Mouse (Mus musculus): Measurements from ENCODE around the gene Itpr1. TPM values are rescaled to one million over a fixed set of nuclear protein-coding genes. Genes with fewer than 3 reads are reported as not detected.

The Itpr1 gene
- polyA plus RNA-seq, 1 experiment from 2014 or later: 6.5 TPM

GRCm38 (mm10) chr6:108216832-108217231 is 3.9 kb downstream of the Itpr1 start:
- Histone ChIP-seq H3K4me1 (ENCODE audit: control insufficient read depth, insufficient read depth, low read length) (no peaks in the 10 kb centered on the region), H3K27ac (replicated peaks; ENCODE audit: low read depth, low read length) (no peak overlapping the region), H3K36me3 (replicated peaks; ENCODE audit: control insufficient read depth, insufficient read depth, low read depth, low read length) (no peaks in the 10 kb centered on the region), H3K9ac (replicated peaks; ENCODE audit: low read length) (no peak overlapping the region), H3K27me3 (ENCODE audit: control insufficient read depth, insufficient read depth, low read length) (no peaks in the 10 kb centered on the region), H3K9me3 (replicated peaks; ENCODE audit: control insufficient read depth, low read length) (no peaks in the 10 kb centered on the region), H3K4me3 (ENCODE audit: low read depth, low read length) (no peak overlapping the region), H3K4me2 (ENCODE audit: low read depth, low read length) (no peak overlapping the region)
- 89% methylated on average over 8 of the region's 8 CpGs for WGBS
- ATAC-seq (replicated peaks; ENCODE audit: insufficient number of reproducible peaks, low FRiP score, low TSS enrichment, low read depth) (no peak), DNase-seq (ENCODE audit: low spot score) (no peak)

- Histone ChIP-seq H3K4me3 (ENCODE audit: low read depth, low read length) (no peak overlapping the region), H3K9ac (replicated peaks; ENCODE audit: low read length) (no peak overlapping the region), H3K9me3 (replicated peaks; ENCODE audit: control insufficient read depth, low read length) (no peaks in the 10 kb centered on the region), H3K27ac (replicated peaks; ENCODE audit: low read depth, low read length) (no peak overlapping the region), H3K4me2 (ENCODE audit: low read depth, low read length) (no peak overlapping the region), H3K36me3 (replicated peaks; ENCODE audit: control insufficient read depth, insufficient read depth, low read depth, low read length) (no peaks in the 10 kb centered on the region), H3K4me1 (ENCODE audit: control insufficient read depth, insufficient read depth, low read length) (no peaks in the 10 kb centered on the region), H3K27me3 (ENCODE audit: control insufficient read depth, insufficient read depth, low read length) (no peaks in the 10 kb centered on the region)
- ATAC-seq (replicated peaks; ENCODE audit: insufficient number of reproducible peaks, low FRiP score, low TSS enrichment, low read depth): no peak
- DNase-seq (ENCODE audit: low spot score): no peak
- 81% methylated on average over 3 of the region's 3 CpGs for WGBS
These were observed 5.1 kb downstream of the Itpr1 start for GRCm38 (mm10) chr6:108217987-108218386.

DNA sequence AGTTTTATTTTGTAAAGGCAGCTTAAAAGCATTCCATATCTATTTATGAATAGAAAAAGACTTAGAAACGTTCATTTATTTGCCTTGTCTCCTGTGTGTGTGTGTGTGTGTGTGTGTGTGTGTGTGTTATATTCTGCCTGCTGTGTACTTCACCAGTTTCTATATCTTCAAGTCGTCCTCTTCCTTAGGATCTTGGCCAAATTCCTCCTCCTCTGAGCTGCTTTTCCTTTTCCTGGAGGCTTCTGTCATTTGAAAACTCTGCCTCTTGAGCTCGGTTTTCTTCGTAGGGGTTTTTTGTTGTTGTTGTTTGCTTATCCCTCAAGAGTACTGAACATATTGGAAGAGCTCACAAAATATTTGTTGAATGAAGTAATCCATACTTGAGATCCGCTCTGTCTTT is 9.5 kb downstream of the Itpr1 start:
- DNase-seq (ENCODE audit: low spot score): no peak
- 72% methylated on average over 5 of the region's 5 CpGs for WGBS

DNA sequence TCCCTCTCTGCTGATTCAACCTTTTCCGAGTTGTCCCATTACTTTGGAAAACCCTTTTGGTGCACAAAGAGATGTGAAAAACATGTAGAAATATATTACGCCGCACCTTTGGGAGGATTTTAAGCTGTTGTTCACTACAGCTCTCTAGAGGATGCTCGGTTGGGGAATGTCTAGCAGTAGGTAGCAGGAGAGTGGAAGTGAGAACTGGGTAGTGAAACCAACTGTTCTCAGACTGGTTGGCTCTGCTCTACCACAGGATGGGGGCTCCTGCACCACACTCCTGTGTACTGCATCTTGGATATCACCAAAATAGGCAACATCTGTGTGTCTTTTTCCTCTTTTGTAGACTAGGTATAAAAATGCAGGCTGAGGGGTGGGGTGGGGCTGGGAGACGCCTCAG is 10.0 kb downstream of the Itpr1 start:
- Histone ChIP-seq H3K4me2 (ENCODE audit: low read depth, low read length) (no peak overlapping the region), H3K9ac (replicated peaks; ENCODE audit: low read length) (no peak overlapping the region), H3K36me3 (replicated peaks; ENCODE audit: control insufficient read depth, insufficient read depth, low read depth, low read length) (no peaks in the 10 kb centered on the region), H3K27me3 (ENCODE audit: control insufficient read depth, insufficient read depth, low read length) (no peaks in the 10 kb centered on the region), H3K9me3 (replicated peaks; ENCODE audit: control insufficient read depth, low read length) (no peaks in the 10 kb centered on the region), H3K27ac (replicated peaks; ENCODE audit: low read depth, low read length) (no peak overlapping the region), H3K4me3 (ENCODE audit: low read depth, low read length) (no peak overlapping the region), H3K4me1 (ENCODE audit: control insufficient read depth, insufficient read depth, low read length) (no peaks in the 10 kb centered on the region)
- DNase-seq (ENCODE audit: low spot score) (no peak), ATAC-seq (replicated peaks; ENCODE audit: insufficient number of reproducible peaks, low FRiP score, low TSS enrichment, low read depth) (no peak)
- 90% methylated on average over 5 of the region's 5 CpGs for WGBS

More for the DNA sequence above, 9.5 kb downstream of the Itpr1 start:
- Histone ChIP-seq H3K4me3 (ENCODE audit: low read depth, low read length) (no peak overlapping the region), H3K27ac (replicated peaks; ENCODE audit: low read depth, low read length) (no peak overlapping the region), H3K36me3 (replicated peaks; ENCODE audit: control insufficient read depth, insufficient read depth, low read depth, low read length) (no peaks in the 10 kb centered on the region), H3K4me1 (ENCODE audit: control insufficient read depth, insufficient read depth, low read length) (no peaks in the 10 kb centered on the region), H3K4me2 (ENCODE audit: low read depth, low read length) (no peak overlapping the region), H3K9ac (replicated peaks; ENCODE audit: low read length) (no peak overlapping the region), H3K9me3 (replicated peaks; ENCODE audit: control insufficient read depth, low read length) (no peaks in the 10 kb centered on the region), H3K27me3 (ENCODE audit: control insufficient read depth, insufficient read depth, low read length) (no peaks in the 10 kb centered on the region)
- ATAC-seq (replicated peaks; ENCODE audit: insufficient number of reproducible peaks, low FRiP score, low TSS enrichment, low read depth): no peak

GRCm38 (mm10) chr6:108224361-108224760 is 11.5 kb downstream of the Itpr1 start:
- no peak overlapping the region for H3K4me3 ChIP-seq (ENCODE audit: low read depth, low read length)
- H3K36me3 ChIP-seq (replicated peaks; ENCODE audit: control insufficient read depth, insufficient read depth, low read depth, low read length): no peaks in the 10 kb centered on the region
- H3K9ac ChIP-seq (replicated peaks; ENCODE audit: low read length): no peak overlapping the region
- ATAC-seq (replicated peaks; ENCODE audit: insufficient number of reproducible peaks, low FRiP score, low TSS enrichment, low read depth): no peak
- H3K4me1 ChIP-seq (ENCODE audit: control insufficient read depth, insufficient read depth, low read length): no peaks in the 10 kb centered on the region
- no peaks in the 10 kb centered on the region for H3K9me3 ChIP-seq (replicated peaks; ENCODE audit: control insufficient read depth, low read length)
- no peak overlapping the region for H3K4me2 ChIP-seq (ENCODE audit: low read depth, low read length)
- no peak overlapping the region for H3K27ac ChIP-seq (replicated peaks; ENCODE audit: low read depth, low read length)
- H3K27me3 ChIP-seq (ENCODE audit: control insufficient read depth, insufficient read depth, low read length): no peaks in the 10 kb centered on the region
- no peak for DNase-seq (ENCODE audit: low spot score)
- 91% methylated on average over 4 of the region's 4 CpGs for WGBS

- 85% methylated on average over 2 of the region's 2 CpGs for WGBS
- Histone ChIP-seq H3K9me3 (replicated peaks; ENCODE audit: control insufficient read depth, low read length) (no peaks in the 10 kb centered on the region), H3K4me2 (ENCODE audit: low read depth, low read length) (no peak overlapping the region), H3K9ac (replicated peaks; ENCODE audit: low read length) (no peak overlapping the region), H3K27ac (replicated peaks; ENCODE audit: low read depth, low read length) (no peak overlapping the region), H3K27me3 (ENCODE audit: control insufficient read depth, insufficient read depth, low read length) (no peaks in the 10 kb centered on the region), H3K4me3 (ENCODE audit: low read depth, low read length) (no peak overlapping the region), H3K36me3 (replicated peaks; ENCODE audit: control insufficient read depth, insufficient read depth, low read depth, low read length) (no peaks in the 10 kb centered on the region), H3K4me1 (ENCODE audit: control insufficient read depth, insufficient read depth, low read length) (no peaks in the 10 kb centered on the region)
- no peak for ATAC-seq (replicated peaks; ENCODE audit: insufficient number of reproducible peaks, low FRiP score, low TSS enrichment, low read depth)
- no peak for DNase-seq (ENCODE audit: low spot score)
These were observed 12.1 kb downstream of the Itpr1 start for GRCm38 (mm10) chr6:108225027-108225426.

GRCm38 (mm10) chr6:108226230-108226629 is 13.3 kb downstream of the Itpr1 start:
- 32% methylated on average over 7 of the region's 7 CpGs for WGBS
- DNase-seq (ENCODE audit: low spot score) (peak; percentile 36), ATAC-seq (replicated peaks; ENCODE audit: insufficient number of reproducible peaks, low FRiP score, low TSS enrichment, low read depth) (no peak)
- H3K4me3 ChIP-seq (ENCODE audit: low read depth, low read length): no peak overlapping the region
- H3K36me3 ChIP-seq (replicated peaks; ENCODE audit: control insufficient read depth, insufficient read depth, low read depth, low read length): no peaks in the 10 kb centered on the region
- no peaks in the 10 kb centered on the region for H3K4me1 ChIP-seq (ENCODE audit: control insufficient read depth, insufficient read depth, low read length)
- no peak overlapping the region for H3K9ac ChIP-seq (replicated peaks; ENCODE audit: low read length)
- H3K9me3 ChIP-seq (replicated peaks; ENCODE audit: control insufficient read depth, low read length): no peaks in the 10 kb centered on the region
- no peak overlapping the region for H3K27ac ChIP-seq (replicated peaks; ENCODE audit: low read depth, low read length)
- H3K4me2 ChIP-seq (ENCODE audit: low read depth, low read length): no peak overlapping the region
- H3K27me3 ChIP-seq (ENCODE audit: control insufficient read depth, insufficient read depth, low read length): no peaks in the 10 kb centered on the region

DNA sequence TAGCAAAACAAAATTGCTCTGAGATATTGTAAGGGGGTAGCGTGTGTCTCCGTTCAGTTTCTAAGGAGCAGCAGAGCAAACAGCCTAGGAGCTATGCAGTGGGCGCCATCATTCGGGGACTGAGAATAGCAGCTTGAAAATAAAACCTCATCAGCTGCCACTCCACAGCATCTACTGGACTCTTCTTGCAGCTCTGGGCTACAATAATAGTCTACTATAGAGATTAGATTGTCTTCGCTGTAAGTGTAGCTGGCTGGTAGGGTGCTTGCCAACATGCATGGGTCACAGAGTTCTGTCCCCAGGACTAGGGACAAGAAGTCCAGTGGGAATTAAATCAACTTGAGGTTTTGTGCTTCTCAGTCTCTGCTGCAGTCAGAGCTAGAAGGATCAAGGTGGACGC is 14.6 kb downstream of the Itpr1 start:
- no peak for ATAC-seq (replicated peaks; ENCODE audit: insufficient number of reproducible peaks, low FRiP score, low TSS enrichment, low read depth)
- 0 out of 2 replicates have a peak, but pooled peaks cover 2% of the 10 kb centered on the region for H3K4me1 ChIP-seq (ENCODE audit: control insufficient read depth, insufficient read depth, low read length)
- no peak overlapping the region for H3K4me3 ChIP-seq (ENCODE audit: low read depth, low read length)
- no peaks in the 10 kb centered on the region for H3K27me3 ChIP-seq (ENCODE audit: control insufficient read depth, insufficient read depth, low read length)
- no peak for DNase-seq (ENCODE audit: low spot score)
- no peaks in the 10 kb centered on the region for H3K9me3 ChIP-seq (replicated peaks; ENCODE audit: control insufficient read depth, low read length)
- H3K27ac ChIP-seq (replicated peaks; ENCODE audit: low read depth, low read length): no peak overlapping the region
- 96% methylated on average over 6 of the region's 6 CpGs for WGBS
- no peak overlapping the region for H3K4me2 ChIP-seq (ENCODE audit: low read depth, low read length)
- no peaks in the 10 kb centered on the region for H3K36me3 ChIP-seq (replicated peaks; ENCODE audit: control insufficient read depth, insufficient read depth, low read depth, low read length)
- H3K9ac ChIP-seq (replicated peaks; ENCODE audit: low read length): no peak overlapping the region

Data from embryonic facial prominence, embryonic 11.5 days (tissue).